Mouse (Mus musculus): ENCODE measurements around the gene Mvb12b. TPM values are rescaled to one million over a fixed set of nuclear protein-coding genes. Genes with fewer than 3 reads are reported as not detected.
"Not testable (repeated sequence)": the region's sequence is repeated elsewhere in the genome, so short reads cannot be mapped to it uniquely, and the experiment has no call there.

Gene Mvb12b
- polyA plus RNA-seq, 1 experiment from 2014 or later, result 16.9 TPM

- WGBS, result 4% methylated on average over 22 of the region's 22 CpGs
- Histone ChIP-seq H3K27ac (replicated peaks; ENCODE audit: low read depth, low read length) (peak overlapping the region; percentile 79), H3K9me3 (ENCODE audit: control insufficient read depth, low read length) (no peaks in the 10 kb centered on the region), H3K9ac (ENCODE audit: low read length) (peak overlapping the region; percentile 43; the same call in 1 of the 2 replicates), H3K27me3 (ENCODE audit: control insufficient read depth, insufficient read depth, low read length) (peaks cover 11% of the 10 kb centered on the region; the same call in 1 of the 2 replicates), H3K4me2 (ENCODE audit: low read depth, severe bottlenecking) (peak overlapping the region; percentile 46), H3K4me3 (ENCODE audit: low read depth, low read length) (peak overlapping the region; percentile 8; the same call in 1 of the 2 replicates), H3K4me1 (ENCODE audit: control insufficient read depth, insufficient read depth, low read length) (peaks cover 26% of the 10 kb centered on the region), H3K36me3 (ENCODE audit: control insufficient read depth, insufficient read depth, low read length) (no peaks in the 10 kb centered on the region)
- peak; percentile 75 for ATAC-seq (ENCODE audit: insufficient number of reproducible peaks, low FRiP score, low TSS enrichment, low read depth)
- peak; percentile 82 for DNase-seq (ENCODE audit: low spot score)
Measured at GRCm38 (mm10) chr2:33919934-33920615, 32.3 kb upstream of the Mvb12b start.

- DNase-seq (ENCODE audit: low spot score), result no peak
- ATAC-seq (ENCODE audit: insufficient number of reproducible peaks, low FRiP score, low TSS enrichment, low read depth), result no peak
- no peak overlapping the region for H3K9ac ChIP-seq (ENCODE audit: low read length)
- 60% methylated on average over 3 of the region's 3 CpGs for WGBS
- H3K27ac ChIP-seq (replicated peaks; ENCODE audit: low read depth, low read length), result no peak overlapping the region
- H3K36me3 ChIP-seq (ENCODE audit: control insufficient read depth, insufficient read depth, low read length), result no peaks in the 10 kb centered on the region
- H3K4me3 ChIP-seq (ENCODE audit: low read depth, low read length), result no peak overlapping the region
- H3K9me3 ChIP-seq (ENCODE audit: control insufficient read depth, low read length), result no peaks in the 10 kb centered on the region
- peaks cover 29% of the 10 kb centered on the region for H3K4me1 ChIP-seq (ENCODE audit: control insufficient read depth, insufficient read depth, low read length)
- no peak overlapping the region for H3K4me2 ChIP-seq (ENCODE audit: low read depth, severe bottlenecking)
- H3K27me3 ChIP-seq (ENCODE audit: control insufficient read depth, insufficient read depth, low read length), result peaks cover 3% of the 10 kb centered on the region; the same call in 1 of the 2 replicates
Measured at GRCm38 (mm10) chr2:33918824-33919223, 31.1 kb upstream of the Mvb12b start.

GRCm38 (mm10) chr2:33918318-33918717, 30.6 kb upstream of the Mvb12b start:
- Histone ChIP-seq H3K9ac (ENCODE audit: low read length) (no peak overlapping the region), H3K36me3 (ENCODE audit: control insufficient read depth, insufficient read depth, low read length) (no peaks in the 10 kb centered on the region), H3K27ac (replicated peaks; ENCODE audit: low read depth, low read length) (no peak overlapping the region), H3K9me3 (ENCODE audit: control insufficient read depth, low read length) (no peaks in the 10 kb centered on the region), H3K4me2 (ENCODE audit: low read depth, severe bottlenecking) (no peak overlapping the region), H3K4me3 (ENCODE audit: low read depth, low read length) (no peak overlapping the region), H3K4me1 (ENCODE audit: control insufficient read depth, insufficient read depth, low read length) (peaks cover 29% of the 10 kb centered on the region), H3K27me3 (ENCODE audit: control insufficient read depth, insufficient read depth, low read length) (no peaks in the 10 kb centered on the region)
- DNase-seq (ENCODE audit: low spot score) (peak; percentile 72), ATAC-seq (ENCODE audit: insufficient number of reproducible peaks, low FRiP score, low TSS enrichment, low read depth) (no peak)
- 69% methylated on average over 6 of the region's 6 CpGs for WGBS

- Histone ChIP-seq H3K4me1 (ENCODE audit: control insufficient read depth, insufficient read depth, low read length) (peaks cover 29% of the 10 kb centered on the region), H3K4me3 (ENCODE audit: low read depth, low read length) (no peak overlapping the region), H3K4me2 (ENCODE audit: low read depth, severe bottlenecking) (no peak overlapping the region), H3K9ac (ENCODE audit: low read length) (no peak overlapping the region), H3K9me3 (ENCODE audit: control insufficient read depth, low read length) (no peaks in the 10 kb centered on the region), H3K27me3 (ENCODE audit: control insufficient read depth, insufficient read depth, low read length) (no peaks in the 10 kb centered on the region), H3K36me3 (ENCODE audit: control insufficient read depth, insufficient read depth, low read length) (no peaks in the 10 kb centered on the region), H3K27ac (replicated peaks; ENCODE audit: low read depth, low read length) (no peak overlapping the region; the same call in 1 of the 2 replicates)
- WGBS, result 81% methylated on average over 11 of the region's 11 CpGs
- no peak for DNase-seq (ENCODE audit: low spot score)
- ATAC-seq (ENCODE audit: insufficient number of reproducible peaks, low FRiP score, low TSS enrichment, low read depth), result no peak
Measured at GRCm38 (mm10) chr2:33916603-33917002, 28.9 kb upstream of the Mvb12b start.

GRCm38 (mm10) chr2:33914998-33915397, 27.3 kb upstream of the Mvb12b start:
- DNase-seq (ENCODE audit: low spot score), result no peak
- no peaks in the 10 kb centered on the region for H3K9me3 ChIP-seq (ENCODE audit: control insufficient read depth, low read length)
- peaks cover 17% of the 10 kb centered on the region; the same call in 1 of the 2 replicates for H3K4me1 ChIP-seq (ENCODE audit: control insufficient read depth, insufficient read depth, low read length)
- WGBS, result 52% methylated on average over 8 of the region's 8 CpGs
- H3K4me3 ChIP-seq (ENCODE audit: low read depth, low read length), result no peak overlapping the region
- H3K36me3 ChIP-seq (ENCODE audit: control insufficient read depth, insufficient read depth, low read length), result no peaks in the 10 kb centered on the region
- no peak overlapping the region for H3K4me2 ChIP-seq (ENCODE audit: low read depth, severe bottlenecking)
- no peaks in the 10 kb centered on the region for H3K27me3 ChIP-seq (ENCODE audit: control insufficient read depth, insufficient read depth, low read length)
- H3K9ac ChIP-seq (ENCODE audit: low read length), result no peak overlapping the region
- H3K27ac ChIP-seq (replicated peaks; ENCODE audit: low read depth, low read length), result no peak overlapping the region
- ATAC-seq (ENCODE audit: insufficient number of reproducible peaks, low FRiP score, low TSS enrichment, low read depth), result no peak

GRCm38 (mm10) chr2:33914334-33914733, 26.6 kb upstream of the Mvb12b start:
- DNase-seq (ENCODE audit: low spot score) (no peak), ATAC-seq (ENCODE audit: insufficient number of reproducible peaks, low FRiP score, low TSS enrichment, low read depth) (no peak)
- Histone ChIP-seq H3K4me2 (ENCODE audit: low read depth, severe bottlenecking) (no peak overlapping the region), H3K9me3 (ENCODE audit: control insufficient read depth, low read length) (no peaks in the 10 kb centered on the region), H3K4me1 (ENCODE audit: control insufficient read depth, insufficient read depth, low read length) (peaks cover 10% of the 10 kb centered on the region; the same call in 1 of the 2 replicates), H3K36me3 (ENCODE audit: control insufficient read depth, insufficient read depth, low read length) (no peaks in the 10 kb centered on the region), H3K4me3 (ENCODE audit: low read depth, low read length) (no peak overlapping the region), H3K9ac (ENCODE audit: low read length) (no peak overlapping the region), H3K27ac (replicated peaks; ENCODE audit: low read depth, low read length) (no peak overlapping the region), H3K27me3 (ENCODE audit: control insufficient read depth, insufficient read depth, low read length) (no peaks in the 10 kb centered on the region)
- 42% methylated on average over 3 of the region's 3 CpGs for WGBS

GRCm38 (mm10) chr2:33913598-33913997, 25.9 kb upstream of the Mvb12b start:
- H3K4me1 ChIP-seq (ENCODE audit: control insufficient read depth, insufficient read depth, low read length); DNase-seq (ENCODE audit: low spot score); H3K27me3 ChIP-seq (ENCODE audit: control insufficient read depth, insufficient read depth, low read length); H3K36me3 ChIP-seq (ENCODE audit: control insufficient read depth, insufficient read depth, low read length); H3K4me3 ChIP-seq (ENCODE audit: low read depth, low read length); H3K4me2 ChIP-seq (ENCODE audit: low read depth, severe bottlenecking); H3K9ac ChIP-seq (ENCODE audit: low read length); H3K27ac ChIP-seq (replicated peaks; ENCODE audit: low read depth, low read length); ATAC-seq (ENCODE audit: insufficient number of reproducible peaks, low FRiP score, low TSS enrichment, low read depth); H3K9me3 ChIP-seq (ENCODE audit: control insufficient read depth, low read length): not testable (repeated sequence)
- 59% methylated on average over 1 of the region's 1 CpGs for WGBS

- DNase-seq (ENCODE audit: low spot score), result no peak
- Histone ChIP-seq H3K4me2 (ENCODE audit: low read depth, severe bottlenecking) (no peak overlapping the region), H3K4me1 (ENCODE audit: control insufficient read depth, insufficient read depth, low read length) (peaks cover 4% of the 10 kb centered on the region; the same call in 1 of the 2 replicates), H3K9ac (ENCODE audit: low read length) (no peak overlapping the region), H3K27me3 (ENCODE audit: control insufficient read depth, insufficient read depth, low read length) (no peaks in the 10 kb centered on the region), H3K4me3 (ENCODE audit: low read depth, low read length) (no peak overlapping the region), H3K27ac (replicated peaks; ENCODE audit: low read depth, low read length) (no peak overlapping the region), H3K9me3 (ENCODE audit: control insufficient read depth, low read length) (no peaks in the 10 kb centered on the region), H3K36me3 (ENCODE audit: control insufficient read depth, insufficient read depth, low read length) (no peaks in the 10 kb centered on the region)
- no peak for ATAC-seq (ENCODE audit: insufficient number of reproducible peaks, low FRiP score, low TSS enrichment, low read depth)
- WGBS, result 78% methylated on average over 3 of the region's 3 CpGs
Measured at GRCm38 (mm10) chr2:33912741-33913140, 25.0 kb upstream of the Mvb12b start.

Data from limb, embryonic 11.5 days (tissue).